Mouse (Mus musculus) cerebellum, postnatal 25 days (tissue): ENCODE data around the gene Mamdc4.
A peak's percentile ranks its signal among the peaks of the same experiment; 100 is the strongest.
"Not testable (repeated sequence)": the region's sequence is repeated elsewhere in the genome, so short reads cannot be mapped to it uniquely, and the experiment has no call there.

Experiments used
- DNase-seq, 2 experiments: peaks; one replicate each; pipeline ENCODE4 v3.0.0; 2021; ENCODE audit warnings: mixed read lengths in 2 of 2

Gene Mamdc4

GRCm38 (mm10) chr2:25558774-25559173 lies 15.9 kb downstream of the Mamdc4 start:
- DNase-seq = no peak

DNA sequence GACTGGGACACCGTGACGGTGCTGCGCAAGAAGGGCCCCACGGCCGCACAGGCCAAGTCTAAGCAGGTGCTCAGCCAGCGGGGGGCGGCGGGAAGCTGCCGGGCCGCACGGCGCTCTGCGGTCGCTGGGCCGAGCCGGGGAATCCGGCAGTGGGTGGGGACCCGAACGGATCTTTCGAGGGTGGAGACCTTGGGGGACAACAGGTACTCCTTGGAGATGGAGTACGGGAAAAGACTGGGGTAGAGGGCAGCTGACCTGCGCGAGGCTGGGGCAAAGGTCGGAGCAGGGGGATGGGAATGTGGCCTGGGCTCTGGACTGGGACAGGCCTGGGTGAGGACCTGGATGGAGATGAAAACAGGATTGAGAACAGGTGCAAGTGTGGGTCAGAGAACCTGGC lies 16.7 kb downstream of the Mamdc4 start:
- DNase-seq = no peak

GRCm38 (mm10) chr2:25557221-25557963 lies 17.3 kb downstream of the Mamdc4 start, which contains the start of gene Edf1:
Gene Edf1 (plus strand): TSS chr2:25557847.
- peak; percentile 96 to 97 for DNase-seq

- DNase-seq = no peak
These were observed 18.3 kb downstream of the Mamdc4 start for GRCm38 (mm10) chr2:25556296-25556695.

DNA sequence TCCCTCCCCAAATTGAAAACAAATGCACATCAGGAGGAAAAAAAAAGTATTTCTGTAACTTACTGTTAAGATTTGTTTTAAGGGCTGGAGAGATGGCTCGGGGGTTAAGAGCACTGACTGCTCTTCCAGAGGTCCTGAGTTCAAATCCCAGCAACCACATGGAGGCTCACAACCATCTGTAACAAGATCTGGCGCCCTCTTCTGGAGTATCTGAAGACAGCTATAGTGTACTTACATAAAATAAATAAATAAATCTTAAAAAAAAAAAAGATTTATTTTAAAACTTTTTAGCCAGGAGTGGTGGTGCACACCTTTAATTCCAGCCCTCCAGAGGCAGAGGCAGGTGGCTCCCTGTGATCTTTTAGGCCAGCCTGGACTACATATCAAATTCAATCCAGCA lies 19.2 kb downstream of the Mamdc4 start:
- not testable (repeated sequence) for DNase-seq

DNA sequence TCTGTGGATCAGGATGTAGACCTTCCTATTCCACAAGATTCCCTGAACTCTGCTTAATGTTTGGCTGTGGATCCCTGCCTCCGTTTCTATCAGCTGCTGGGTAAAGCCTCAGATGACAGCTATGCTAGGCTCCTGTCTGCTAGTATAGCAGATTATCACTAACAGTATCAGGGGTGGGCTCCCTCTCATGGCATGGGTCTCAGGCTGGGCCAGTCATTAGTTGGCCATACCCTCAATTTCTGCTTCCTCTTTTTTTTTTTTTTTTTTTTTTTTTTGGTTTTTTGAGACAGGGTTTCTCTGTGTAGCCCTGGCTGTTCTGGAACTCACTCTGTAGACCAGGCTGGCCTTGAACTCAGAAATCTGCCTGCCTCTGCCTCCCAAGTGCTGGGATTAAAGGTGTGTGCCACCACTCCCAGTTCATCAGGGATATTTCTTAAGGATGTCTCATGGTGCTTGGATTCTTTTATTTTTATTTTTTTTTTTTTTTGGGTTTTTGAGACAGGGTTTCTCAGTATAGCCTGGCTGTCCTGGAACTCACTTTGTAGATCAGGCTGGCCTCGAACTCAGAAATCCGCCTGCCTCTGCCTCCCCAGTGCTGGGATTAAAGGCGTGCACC lies 21.4 kb downstream of the Mamdc4 start:
- DNase-seq = not testable (repeated sequence)

DNA sequence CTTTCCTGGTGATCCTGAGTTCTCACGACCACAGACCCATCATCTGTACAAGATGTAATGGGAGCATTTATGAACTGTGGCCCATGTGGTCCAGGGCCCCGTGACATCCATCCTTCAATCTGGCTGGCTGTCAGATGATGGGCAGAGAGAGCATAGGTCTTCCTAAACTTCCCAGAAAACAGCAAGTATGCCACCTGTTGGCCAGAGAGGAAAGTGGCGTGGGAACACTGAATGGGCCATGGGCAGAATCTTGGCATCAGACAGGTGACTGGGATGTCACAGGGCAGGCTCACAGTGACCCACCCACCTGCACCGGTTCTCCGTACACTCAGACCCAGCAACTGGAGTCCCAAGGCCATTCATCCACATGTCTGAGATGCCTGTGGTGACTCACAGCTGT lies 23.5 kb downstream of the Mamdc4 start:
- peak; percentile 72 to 81 for DNase-seq

DNA sequence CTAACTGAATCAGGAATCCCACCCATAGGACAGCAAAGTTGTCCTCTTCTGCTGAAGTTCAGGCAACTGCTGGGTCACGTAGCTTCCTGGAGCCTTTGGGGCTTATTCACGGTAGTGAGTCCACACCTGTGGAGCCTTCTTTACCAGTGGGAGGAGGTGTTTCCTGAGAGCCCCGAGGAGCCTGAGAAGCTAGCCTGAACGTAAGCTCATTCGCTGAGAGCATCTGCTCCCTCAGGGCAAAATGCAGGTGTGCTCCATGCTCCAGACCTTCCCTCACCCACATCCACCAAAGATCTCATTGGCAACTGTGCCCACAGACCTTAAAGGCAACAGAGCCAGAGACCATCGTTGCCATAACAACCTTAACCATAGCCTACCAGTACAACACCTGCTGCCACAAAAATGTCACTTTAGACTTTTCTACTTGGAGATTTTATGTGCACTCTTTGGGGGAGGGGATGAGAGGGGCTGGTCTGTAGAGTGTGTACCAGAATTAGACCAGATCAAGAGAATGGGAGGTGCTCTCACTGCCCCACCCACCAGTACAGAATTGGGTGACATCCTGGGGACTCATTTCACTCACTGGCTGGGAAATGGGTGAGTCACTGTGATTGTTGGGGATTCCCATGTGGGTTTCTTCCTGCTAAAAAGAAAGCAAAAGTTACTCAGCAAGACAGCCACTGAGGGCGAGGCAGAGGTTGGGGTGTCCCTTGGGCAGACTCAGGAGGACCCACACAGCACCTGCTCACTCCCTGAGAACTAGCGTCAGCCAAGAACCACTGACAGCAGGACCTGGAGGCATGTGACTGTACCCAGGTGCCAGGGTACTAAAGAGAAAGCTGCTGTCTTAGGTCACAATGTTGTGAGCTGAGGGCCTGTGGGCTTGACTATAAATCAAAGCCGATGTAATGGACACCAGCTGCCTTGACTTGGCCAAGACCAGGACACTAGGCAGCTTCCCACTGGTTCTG lies 25.3 kb downstream of the Mamdc4 start:
- DNase-seq = no peak

GRCm38 (mm10) chr2:25546811-25547491 lies 27.7 kb downstream of the Mamdc4 start, which contains the start of gene Traf2:
Gene Traf2 (minus strand): TSS chr2:25546940.
- peak; percentile 98 to 99 for DNase-seq

DNA sequence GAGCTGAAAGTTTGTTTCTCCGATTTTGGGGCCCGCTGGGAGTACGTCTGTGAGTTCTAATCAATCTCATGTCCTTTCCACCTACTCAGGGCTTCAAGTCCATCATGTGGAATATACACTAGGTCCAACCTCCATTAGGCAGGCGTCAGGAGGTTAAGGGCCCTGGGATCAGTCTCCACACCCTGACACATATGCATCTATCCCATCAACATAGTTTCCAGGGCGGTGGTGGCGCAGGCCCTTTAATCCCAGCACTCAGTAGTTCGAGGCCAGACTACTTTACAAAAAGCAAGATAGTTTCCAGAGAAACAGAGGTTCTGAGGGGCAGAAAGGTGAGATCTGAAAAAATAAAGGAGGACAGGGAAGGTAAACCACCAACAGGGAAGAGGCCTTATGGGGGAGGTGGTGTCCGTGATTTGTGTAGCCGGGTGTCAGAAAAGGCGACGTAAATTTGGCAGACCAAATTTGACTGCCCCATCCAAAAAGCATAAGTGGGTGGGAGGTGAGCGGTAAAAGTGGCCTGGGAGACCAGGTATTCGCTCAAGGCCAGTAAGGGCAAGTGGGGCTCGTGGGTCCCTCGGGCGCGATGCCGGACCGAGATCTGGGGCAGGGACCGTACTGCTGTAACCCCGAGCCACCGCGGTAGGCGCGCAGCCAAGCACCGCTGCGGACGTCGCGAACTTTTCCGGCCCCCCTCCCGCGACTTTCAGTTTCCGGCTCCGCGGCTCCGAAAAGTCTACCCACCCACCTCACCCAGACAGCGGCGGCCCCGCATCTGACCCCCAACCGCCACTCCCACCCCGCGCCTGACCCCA lies 28.4 kb downstream of the Mamdc4 start:
- no peak for DNase-seq

DNA sequence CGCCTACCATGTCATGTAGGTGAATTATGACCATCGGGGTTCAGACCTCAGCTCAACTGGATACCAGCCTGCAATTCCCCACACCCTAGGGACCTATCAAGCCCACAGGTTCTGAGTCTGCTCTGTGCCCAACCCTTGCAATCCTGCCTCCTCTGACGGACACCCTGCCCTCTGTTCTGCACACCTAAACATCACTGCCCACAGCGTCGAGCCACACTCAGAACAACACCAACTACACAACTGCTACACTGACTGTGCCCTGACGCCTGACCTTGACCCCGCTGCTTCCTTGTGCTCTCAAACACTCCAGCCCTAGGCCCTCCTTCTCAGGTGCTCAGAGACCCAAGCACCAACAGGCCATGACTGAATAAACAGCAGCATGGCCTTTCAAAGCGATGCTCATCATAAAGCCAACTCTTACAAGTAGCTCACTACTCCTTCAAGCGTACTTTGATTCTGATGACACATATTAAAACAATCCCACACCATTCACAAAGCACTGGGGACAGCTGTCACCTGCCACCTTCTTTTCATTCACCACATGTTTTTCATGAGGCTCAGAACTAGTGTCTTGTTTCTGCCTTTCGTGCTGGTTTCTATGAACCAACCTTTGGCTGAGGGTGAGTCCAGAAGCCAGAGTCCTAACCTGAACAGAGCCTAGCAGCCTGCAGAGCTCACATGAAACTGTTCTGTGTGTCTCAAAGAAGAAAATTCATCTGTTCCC lies 32.8 kb downstream of the Mamdc4 start:
- no peak for DNase-seq

GRCm38 (mm10) chr2:25540541-25540948 lies 34.1 kb downstream of the Mamdc4 start:
- no peak for DNase-seq

DNA sequence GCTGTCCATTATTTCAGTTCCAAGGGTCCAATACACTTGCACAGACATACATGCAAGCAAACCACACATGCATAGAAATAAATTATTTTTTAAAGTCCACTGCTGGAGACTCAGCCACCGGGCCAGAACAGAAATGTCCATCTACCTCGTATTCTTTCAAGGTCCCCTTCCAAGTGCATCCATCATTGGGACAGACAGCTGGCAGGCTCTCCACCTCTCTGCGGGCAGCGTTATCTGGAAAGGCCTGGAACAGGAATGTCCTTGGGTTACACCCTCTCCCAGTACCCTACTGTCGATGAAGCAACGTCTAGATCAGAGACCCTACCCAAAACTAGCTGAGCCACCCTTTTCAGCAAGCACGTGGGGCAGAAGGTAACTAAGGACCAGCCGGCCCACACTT lies 38.1 kb downstream of the Mamdc4 start:
- DNase-seq = no peak

- no peak for DNase-seq
These were observed 39.8 kb downstream of the Mamdc4 start for GRCm38 (mm10) chr2:25534866-25535182.

DNA sequence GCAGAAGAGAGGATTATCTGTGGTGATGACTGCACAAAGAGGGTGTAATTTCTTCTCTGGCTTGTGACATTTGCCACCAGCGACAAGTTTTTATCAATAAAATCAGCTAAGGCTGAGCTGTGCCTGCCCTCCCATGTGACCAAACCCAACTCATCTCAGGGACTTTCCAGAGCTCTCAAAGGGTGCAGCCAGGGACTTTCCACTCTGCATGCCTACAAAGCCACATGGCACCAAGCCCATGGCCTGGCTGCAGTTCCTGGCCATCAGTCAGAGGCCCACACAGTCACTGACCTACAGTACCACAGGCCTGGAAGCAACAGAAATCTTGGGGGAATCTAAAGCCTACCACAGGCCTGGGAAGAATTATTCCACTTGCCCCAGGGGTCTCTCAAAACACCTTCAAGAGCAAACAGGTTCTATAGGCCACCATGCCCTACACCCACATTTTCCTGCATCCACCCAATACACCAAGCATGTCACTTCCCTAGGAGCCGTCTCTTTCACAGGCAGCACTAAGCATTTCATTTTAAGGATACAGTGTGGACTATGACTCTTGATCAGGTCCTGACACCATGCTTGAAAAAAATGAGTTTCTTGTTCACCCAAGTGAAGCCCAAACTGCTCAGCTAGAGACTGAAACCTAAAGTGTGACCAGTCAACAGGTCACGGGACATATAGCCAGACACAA lies 40.3 kb downstream of the Mamdc4 start:
- DNase-seq = peak; percentile 88 to 92

DNA sequence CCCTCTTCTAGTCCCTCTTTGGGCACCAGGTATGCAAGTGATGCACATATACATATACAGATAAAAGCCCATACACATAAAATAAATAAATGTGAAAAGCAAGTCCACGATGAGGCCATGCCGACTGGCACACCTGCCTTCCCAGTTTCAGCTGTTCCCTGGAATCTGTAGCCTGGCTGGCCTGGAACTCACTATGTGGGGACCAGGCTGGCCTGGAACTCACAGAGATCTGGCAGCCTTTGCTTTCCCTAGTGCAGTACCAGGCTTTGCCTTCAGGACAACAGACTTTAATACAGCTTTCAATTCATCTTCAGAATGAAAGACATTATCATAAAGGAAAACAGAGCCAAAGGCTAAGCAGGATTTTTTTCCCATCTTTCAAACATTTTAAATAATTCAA lies 40.9 kb downstream of the Mamdc4 start:
- no peak for DNase-seq

GRCm38 (mm10) chr2:25526510-25527302 lies 47.9 kb downstream of the Mamdc4 start:
- no peak for DNase-seq
